Mouse (Mus musculus): Measurements from ENCODE around the gene Tra2a. TPM values are rescaled to one million over a fixed set of nuclear protein-coding genes. Genes with fewer than 3 reads are reported as not detected.

Gene Tra2a
- polyA plus RNA-seq, 1 experiment: 166 TPM

DNA sequence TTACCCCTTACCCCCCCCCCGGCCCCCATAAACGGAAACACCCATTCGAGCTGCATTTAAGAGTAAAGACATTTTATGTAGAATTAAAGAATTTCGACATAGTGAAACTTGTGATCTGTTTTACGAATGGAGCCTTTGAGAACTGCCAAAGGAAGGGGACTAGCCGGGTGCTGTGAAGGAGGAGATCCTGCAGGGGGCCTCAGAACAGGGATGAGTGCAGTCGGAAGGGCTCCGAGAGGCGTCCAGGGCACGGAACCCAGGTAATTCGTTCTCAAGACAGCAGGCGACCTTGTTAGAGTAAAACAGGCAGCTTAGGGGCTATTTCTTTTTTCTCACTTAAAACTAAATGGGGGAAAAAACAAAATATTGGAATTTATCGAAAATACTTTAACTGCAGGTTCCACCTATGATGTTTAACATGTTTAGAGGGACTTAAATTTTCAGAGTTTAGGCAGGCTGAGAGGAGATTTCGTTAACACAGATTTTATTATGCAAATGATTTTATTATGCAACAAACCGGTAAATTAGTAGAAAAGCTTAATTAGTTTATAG lies 36.6 kb downstream of the Tra2a start:
- WGBS: 4% methylated on average over 15 of the region's 15 CpGs
- Histone ChIP-seq H3K27ac (ENCODE audit: control insufficient read depth, insufficient read depth, low read depth, low read length, poor library complexity) (no peak overlapping the region), H3K4me3 (replicated peaks; ENCODE audit: control insufficient read depth, low read depth, low read length) (no peak overlapping the region), H3K4me1 (ENCODE audit: control insufficient read depth, insufficient read depth, low read length) (no peaks in the 10 kb centered on the region)
- TF ChIP-seq POLR2A (IDR thresholded peaks at IDR 0.05; ENCODE audit: borderline replicate concordance, control insufficient read depth, low read depth, low read length) (no peak), CTCF (IDR thresholded peaks at IDR 0.05; ENCODE audit: control insufficient read depth, insufficient read depth, low read length) (peak; percentile 42; the same call in 1 of the 2 replicates)

DNA sequence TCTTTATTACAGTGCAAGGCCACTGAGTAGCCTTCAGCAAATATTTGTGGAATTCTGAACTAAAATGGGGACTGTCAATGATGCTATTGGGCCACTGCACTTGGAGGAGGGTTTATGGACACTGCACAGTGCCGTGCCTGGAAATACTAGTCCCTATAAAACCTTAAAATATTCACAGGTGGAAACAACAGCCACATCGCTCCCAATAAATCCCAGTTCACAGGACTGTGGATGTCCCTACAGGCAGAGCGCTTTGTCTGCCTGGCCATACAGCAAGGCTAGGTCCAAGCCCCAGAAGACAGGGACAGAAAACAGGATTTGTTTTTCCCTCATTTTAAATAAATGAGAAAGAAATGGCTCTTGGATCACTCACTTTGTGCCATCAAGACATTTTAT lies 38.1 kb downstream of the Tra2a start:
- no peak overlapping the region for H3K4me3 ChIP-seq (replicated peaks; ENCODE audit: control insufficient read depth, low read depth, low read length)
- no peak overlapping the region for H3K27ac ChIP-seq (ENCODE audit: control insufficient read depth, insufficient read depth, low read depth, low read length, poor library complexity)
- TF ChIP-seq CTCF (IDR thresholded peaks at IDR 0.05; ENCODE audit: control insufficient read depth, insufficient read depth, low read length) (no peak), POLR2A (IDR thresholded peaks at IDR 0.05; ENCODE audit: borderline replicate concordance, control insufficient read depth, low read depth, low read length) (no peak)
- no peaks in the 10 kb centered on the region for H3K4me1 ChIP-seq (ENCODE audit: control insufficient read depth, insufficient read depth, low read length)
- WGBS: 90% methylated on average over 3 of the region's 3 CpGs

DNA sequence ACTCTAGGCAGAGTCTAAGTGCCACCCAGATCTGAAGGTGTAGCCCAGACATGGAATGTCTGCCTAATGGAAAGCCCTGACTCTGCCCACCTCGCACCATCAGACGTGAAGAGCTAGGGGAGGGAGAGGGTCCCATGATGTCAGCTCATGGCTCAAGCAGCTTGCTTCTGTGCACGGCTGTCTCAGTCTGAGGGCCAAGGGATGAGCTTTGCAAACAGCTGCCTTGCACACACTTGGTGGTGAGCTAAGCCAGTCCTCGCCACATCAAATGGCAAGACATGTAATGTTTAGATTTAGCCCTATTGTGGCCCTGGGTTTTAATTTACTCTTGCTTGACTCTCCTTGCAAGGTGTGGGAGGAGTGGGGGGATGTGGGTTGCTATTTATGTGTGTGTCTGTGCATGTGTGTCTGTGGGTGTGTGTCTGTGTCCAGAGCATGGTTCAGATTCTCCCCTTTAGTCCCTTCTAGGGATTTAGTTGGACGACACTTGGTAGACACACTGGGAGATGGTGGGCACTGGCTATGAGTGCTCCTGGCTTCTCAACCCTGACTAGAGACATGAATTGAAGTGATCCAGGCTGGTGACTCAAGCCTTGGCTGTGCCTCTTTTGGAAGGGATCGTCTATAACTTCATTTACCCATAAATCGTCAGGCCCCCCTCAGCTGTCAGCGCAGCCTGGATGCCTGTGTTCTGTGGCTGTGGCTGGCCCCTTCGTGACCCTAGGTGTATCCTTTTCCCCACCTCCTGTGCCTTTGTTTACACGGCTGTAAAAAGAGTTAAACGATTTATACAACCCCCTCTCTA lies 38.7 kb downstream of the Tra2a start:
- Histone ChIP-seq H3K27ac (ENCODE audit: control insufficient read depth, insufficient read depth, low read depth, low read length, poor library complexity) (no peak overlapping the region), H3K4me3 (replicated peaks; ENCODE audit: control insufficient read depth, low read depth, low read length) (no peak overlapping the region), H3K4me1 (ENCODE audit: control insufficient read depth, insufficient read depth, low read length) (no peaks in the 10 kb centered on the region)
- TF ChIP-seq CTCF (IDR thresholded peaks at IDR 0.05; ENCODE audit: control insufficient read depth, insufficient read depth, low read length) (no peak), POLR2A (IDR thresholded peaks at IDR 0.05; ENCODE audit: borderline replicate concordance, control insufficient read depth, low read depth, low read length) (no peak)
- WGBS: 68% methylated on average over 11 of the region's 11 CpGs

GRCm38 (mm10) chr6:49221906-49222305 lies 41.9 kb downstream of the Tra2a start:
- H3K4me3 ChIP-seq (replicated peaks; ENCODE audit: control insufficient read depth, low read depth, low read length): no peak overlapping the region
- TF ChIP-seq CTCF (IDR thresholded peaks at IDR 0.05; ENCODE audit: control insufficient read depth, insufficient read depth, low read length) (no peak), POLR2A (IDR thresholded peaks at IDR 0.05; ENCODE audit: borderline replicate concordance, control insufficient read depth, low read depth, low read length) (no peak)
- H3K27ac ChIP-seq (ENCODE audit: control insufficient read depth, insufficient read depth, low read depth, low read length, poor library complexity): no peak overlapping the region
- 29% methylated on average over 7 of the region's 7 CpGs for WGBS
- H3K4me1 ChIP-seq (ENCODE audit: control insufficient read depth, insufficient read depth, low read length): no peaks in the 10 kb centered on the region

DNA sequence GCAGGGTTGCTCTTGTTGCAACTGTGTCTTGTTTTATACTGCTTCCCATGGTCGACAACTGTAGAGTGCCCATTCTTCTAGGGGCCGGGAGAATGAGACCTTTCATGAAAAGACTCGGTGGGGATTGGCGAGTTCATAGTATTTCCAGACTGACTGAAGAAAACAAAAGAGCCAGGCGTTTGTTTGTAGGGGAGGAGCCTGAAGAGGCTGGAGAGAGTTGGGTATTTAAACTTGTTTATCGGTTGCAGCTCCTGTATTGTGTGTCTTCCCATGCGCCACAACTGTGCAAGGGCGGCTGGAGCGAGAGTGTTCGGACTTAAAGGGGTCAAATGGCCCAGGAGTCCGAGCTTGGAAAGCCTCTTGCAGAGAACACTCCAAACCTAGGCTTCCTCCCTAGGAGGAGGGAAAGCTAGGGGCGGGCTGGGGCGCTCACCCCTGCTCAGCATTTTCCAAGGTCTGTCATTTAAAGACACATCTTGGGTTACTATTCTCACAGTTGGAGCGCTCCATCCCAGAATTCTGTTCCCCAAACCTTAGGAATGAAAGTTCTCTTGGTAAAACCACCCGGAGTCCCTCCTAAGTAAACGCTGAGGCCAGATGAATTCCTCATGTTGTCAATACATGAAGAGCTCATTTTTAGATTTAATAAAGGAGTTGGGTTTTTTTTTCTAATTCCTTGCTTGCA lies 43.8 kb downstream of the Tra2a start:
- TF ChIP-seq POLR2A (IDR thresholded peaks at IDR 0.05; ENCODE audit: borderline replicate concordance, control insufficient read depth, low read depth, low read length) (no peak), CTCF (IDR thresholded peaks at IDR 0.05; ENCODE audit: control insufficient read depth, insufficient read depth, low read length) (no peak)
- Histone ChIP-seq H3K4me1 (ENCODE audit: control insufficient read depth, insufficient read depth, low read length) (no peaks in the 10 kb centered on the region), H3K27ac (ENCODE audit: control insufficient read depth, insufficient read depth, low read depth, low read length, poor library complexity) (no peak overlapping the region), H3K4me3 (replicated peaks; ENCODE audit: control insufficient read depth, low read depth, low read length) (no peak overlapping the region)
- WGBS: 24% methylated on average over 16 of the region's 16 CpGs

GRCm38 (mm10) chr6:49219001-49219560 lies 44.8 kb downstream of the Tra2a start:
- 35% methylated on average over 4 of the region's 4 CpGs for WGBS
- TF ChIP-seq CTCF (IDR thresholded peaks at IDR 0.05; ENCODE audit: control insufficient read depth, insufficient read depth, low read length) (no peak), POLR2A (IDR thresholded peaks at IDR 0.05; ENCODE audit: borderline replicate concordance, control insufficient read depth, low read depth, low read length) (no peak)
- Histone ChIP-seq H3K27ac (ENCODE audit: control insufficient read depth, insufficient read depth, low read depth, low read length, poor library complexity) (no peak overlapping the region), H3K4me1 (ENCODE audit: control insufficient read depth, insufficient read depth, low read length) (no peaks in the 10 kb centered on the region), H3K4me3 (replicated peaks; ENCODE audit: control insufficient read depth, low read depth, low read length) (no peak overlapping the region)

DNA sequence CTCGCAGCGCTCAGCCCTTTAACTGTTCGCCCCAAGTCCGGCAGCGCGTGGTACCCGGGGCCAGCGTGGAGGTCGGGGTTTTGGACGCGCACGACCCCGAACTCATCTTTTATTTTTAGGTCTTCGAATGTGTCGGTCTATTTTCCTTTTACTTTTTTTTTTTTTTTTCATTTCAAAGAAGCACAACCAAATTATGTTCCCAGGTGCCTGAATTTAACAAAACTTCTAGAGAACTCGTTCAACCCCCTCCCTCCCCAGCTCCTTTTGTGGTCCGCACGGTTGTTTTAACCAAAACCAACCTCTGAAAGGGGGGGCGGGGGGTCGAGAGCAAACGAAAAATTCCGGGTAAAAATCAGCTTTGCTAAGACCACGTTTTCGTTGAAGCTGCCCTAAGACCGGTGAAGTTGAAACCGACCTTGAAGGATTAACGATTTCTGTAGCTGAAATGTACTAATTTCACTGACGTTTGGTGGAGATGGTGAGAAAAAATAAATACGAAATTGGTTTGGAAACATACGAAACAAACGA lies 45.5 kb downstream of the Tra2a start:
- Histone ChIP-seq H3K27ac (ENCODE audit: control insufficient read depth, insufficient read depth, low read depth, low read length, poor library complexity) (no peak overlapping the region), H3K4me3 (replicated peaks; ENCODE audit: control insufficient read depth, low read depth, low read length) (peak overlapping the region; percentile 61), H3K4me1 (ENCODE audit: control insufficient read depth, insufficient read depth, low read length) (no peaks in the 10 kb centered on the region)
- no peak for TF ChIP-seq CTCF (IDR thresholded peaks at IDR 0.05; ENCODE audit: control insufficient read depth, insufficient read depth, low read length)
- TF ChIP-seq POLR2A (IDR thresholded peaks at IDR 0.05; ENCODE audit: borderline replicate concordance, control insufficient read depth, low read depth, low read length): no peak
- WGBS: under 1% methylated on average over 31 of the region's 31 CpGs
